Mouse (Mus musculus): ENCODE results near the gene Col18a1. TPM values are rescaled to one million over a fixed set of nuclear protein-coding genes. Genes with fewer than 3 reads are reported as not detected.

Gene Col18a1
- polyA plus RNA-seq, 1 experiment from 2014 or later: 29.7 TPM

GRCm38 (mm10) chr10:77180110-77180509 is 13.8 kb upstream of the Col18a1 start:
- Histone ChIP-seq H3K4me3 (replicated peaks) (no peak overlapping the region), H3K36me3 (no peaks in the 10 kb centered on the region), H3K9ac (no peak overlapping the region), H3K4me2 (no peak overlapping the region), H3K27me3 (no peaks in the 10 kb centered on the region), H3K27ac (no peak overlapping the region), H3K9me3 (replicated peaks) (no peaks in the 10 kb centered on the region), H3K4me1 (replicated peaks) (no peaks in the 10 kb centered on the region)
- 66% methylated on average over 3 of the region's 3 CpGs for WGBS (ENCODE audit: insufficient replicate concordance)
- no peak for ATAC-seq (ENCODE audit: low read depth)
- no peak for DNase-seq

DNA sequence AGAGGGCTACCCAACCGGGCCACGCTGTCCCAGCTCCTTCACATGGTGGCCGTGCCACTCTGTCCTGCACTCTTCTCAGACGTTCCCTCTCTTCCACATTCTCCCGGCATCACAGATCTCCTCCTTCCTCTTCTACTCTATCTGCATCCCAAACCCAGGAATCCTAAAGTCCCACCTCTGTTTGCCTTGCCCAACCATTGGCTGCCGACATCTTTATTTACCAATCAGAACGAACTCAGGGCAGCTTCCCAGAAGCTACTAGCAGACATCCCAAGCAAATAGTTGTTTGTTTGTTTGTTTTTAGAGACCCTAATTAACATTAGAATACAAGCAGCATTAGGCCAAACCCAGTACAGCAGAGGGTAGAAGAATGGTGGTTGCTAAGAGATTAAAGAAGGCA is 12.3 kb upstream of the Col18a1 start:
- no peaks in the 10 kb centered on the region for H3K36me3 ChIP-seq
- no peak overlapping the region for H3K27ac ChIP-seq
- 82% methylated on average over 7 of the region's 7 CpGs for WGBS (ENCODE audit: insufficient replicate concordance)
- DNase-seq: no peak
- no peaks in the 10 kb centered on the region for H3K9me3 ChIP-seq (replicated peaks)
- H3K4me1 ChIP-seq (replicated peaks): no peaks in the 10 kb centered on the region
- ATAC-seq (ENCODE audit: low read depth): no peak
- H3K4me2 ChIP-seq: no peak overlapping the region
- H3K9ac ChIP-seq: no peak overlapping the region
- H3K4me3 ChIP-seq (replicated peaks): no peak overlapping the region
- H3K27me3 ChIP-seq: no peaks in the 10 kb centered on the region

DNA sequence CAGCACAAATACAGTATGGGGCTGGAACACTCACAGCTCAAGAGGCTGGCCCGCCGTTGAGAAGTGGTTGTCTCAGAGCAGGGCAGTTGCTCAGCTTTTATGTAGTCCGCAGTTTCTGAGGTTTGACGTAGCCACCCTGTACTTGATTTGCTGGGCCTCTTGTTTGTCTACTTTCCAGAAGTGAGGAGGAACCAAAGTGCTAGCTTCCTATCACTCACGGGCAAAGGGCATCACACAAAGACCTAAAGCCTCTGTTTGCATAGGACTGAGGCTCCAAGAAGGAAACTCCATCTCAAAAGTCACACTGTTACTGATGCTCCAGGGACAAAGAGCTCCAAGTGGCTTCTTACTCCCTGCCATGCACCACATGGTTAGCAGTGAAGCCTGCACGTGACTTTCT is 4.1 kb upstream of the Col18a1 start:
- WGBS (ENCODE audit: insufficient replicate concordance): 77% methylated on average over 6 of the region's 6 CpGs
- no peaks in the 10 kb centered on the region for H3K36me3 ChIP-seq

DNA sequence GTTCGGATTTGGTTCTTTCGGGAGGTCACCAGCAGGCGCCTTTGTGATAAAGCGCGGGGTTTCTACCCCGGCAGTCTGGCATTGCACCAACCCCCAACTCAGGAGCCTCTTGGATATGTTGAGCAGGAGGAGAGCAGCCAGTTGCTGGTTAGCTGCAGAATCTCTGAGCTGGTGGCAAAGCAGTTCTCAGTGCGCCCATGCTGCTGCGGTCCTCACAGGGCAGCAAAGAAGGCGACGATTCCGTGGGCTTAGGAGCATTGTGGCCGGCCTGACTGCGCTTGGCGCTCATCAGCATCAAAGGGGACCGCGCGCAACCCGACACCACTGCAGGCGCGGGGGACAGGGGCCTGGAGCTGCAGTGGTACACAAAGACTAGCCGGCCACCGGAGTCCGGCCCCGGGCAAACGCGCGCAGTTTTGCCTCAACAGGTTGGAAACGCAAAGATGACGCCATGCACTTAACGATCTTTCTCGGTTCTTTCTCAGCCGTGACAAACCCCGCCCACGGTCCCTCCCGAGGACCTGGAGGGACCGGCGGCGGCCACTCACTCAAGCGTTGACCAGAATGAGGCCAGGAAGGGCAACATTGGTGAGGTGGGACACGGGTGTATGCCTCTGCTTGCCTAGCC is 916 bp downstream of the Col18a1 start:
- peaks cover 54% of the 10 kb centered on the region for H3K27me3 ChIP-seq
- H3K4me2 ChIP-seq: peak overlapping the region; percentile 74
- H3K9ac ChIP-seq: peak overlapping the region; percentile 50; the same call in 1 of the 2 replicates
- DNase-seq (no peak), ATAC-seq (ENCODE audit: low read depth) (no peak)
- peak overlapping the region; percentile 55 for H3K4me3 ChIP-seq (replicated peaks)
- peak overlapping the region; percentile 5; the same call in 1 of the 2 replicates for H3K27ac ChIP-seq
- H3K36me3 ChIP-seq: no peaks in the 10 kb centered on the region
- 1% methylated on average over 40 of the region's 40 CpGs for WGBS (ENCODE audit: insufficient replicate concordance)
- peaks cover 35% of the 10 kb centered on the region for H3K4me1 ChIP-seq (replicated peaks)
- H3K9me3 ChIP-seq (replicated peaks): no peaks in the 10 kb centered on the region

More for the DNA sequence above, 4.1 kb upstream of the Col18a1 start:
- ATAC-seq (ENCODE audit: low read depth) (no peak), DNase-seq (no peak)
- H3K9ac ChIP-seq: no peak overlapping the region
- no peak overlapping the region for H3K27ac ChIP-seq
- H3K4me1 ChIP-seq (replicated peaks): peaks cover 14% of the 10 kb centered on the region
- no peak overlapping the region for H3K4me3 ChIP-seq (replicated peaks)
- no peaks in the 10 kb centered on the region for H3K9me3 ChIP-seq (replicated peaks)
- peaks cover 32% of the 10 kb centered on the region for H3K27me3 ChIP-seq
- H3K4me2 ChIP-seq: no peak overlapping the region

- Histone ChIP-seq H3K27me3 (peaks cover 54% of the 10 kb centered on the region), H3K9ac (no peak overlapping the region), H3K36me3 (no peaks in the 10 kb centered on the region), H3K27ac (no peak overlapping the region), H3K4me3 (replicated peaks) (no peak overlapping the region), H3K4me2 (no peak overlapping the region), H3K9me3 (replicated peaks) (no peaks in the 10 kb centered on the region), H3K4me1 (replicated peaks) (peaks cover 44% of the 10 kb centered on the region)
- DNase-seq (no peak), ATAC-seq (ENCODE audit: low read depth) (no peak)
- 28% methylated on average over 9 of the region's 9 CpGs for WGBS (ENCODE audit: insufficient replicate concordance)
Observed at GRCm38 (mm10) chr10:77164437-77165052, 1.8 kb downstream of the Col18a1 start.

GRCm38 (mm10) chr10:77164041-77164436 is 2.3 kb downstream of the Col18a1 start:
- H3K9ac ChIP-seq: no peak overlapping the region
- ATAC-seq (ENCODE audit: low read depth): no peak
- no peaks in the 10 kb centered on the region for H3K36me3 ChIP-seq
- no peaks in the 10 kb centered on the region for H3K9me3 ChIP-seq (replicated peaks)
- H3K4me1 ChIP-seq (replicated peaks): peaks cover 49% of the 10 kb centered on the region
- peaks cover 54% of the 10 kb centered on the region for H3K27me3 ChIP-seq
- no peak overlapping the region for H3K4me2 ChIP-seq
- no peak overlapping the region for H3K27ac ChIP-seq
- 62% methylated on average over 5 of the region's 5 CpGs for WGBS (ENCODE audit: insufficient replicate concordance)
- no peak for DNase-seq
- H3K4me3 ChIP-seq (replicated peaks): no peak overlapping the region

- Histone ChIP-seq H3K27ac (no peak overlapping the region), H3K36me3 (no peaks in the 10 kb centered on the region), H3K4me2 (no peak overlapping the region), H3K9me3 (replicated peaks) (no peaks in the 10 kb centered on the region), H3K4me3 (replicated peaks) (no peak overlapping the region), H3K27me3 (peaks cover 54% of the 10 kb centered on the region), H3K9ac (no peak overlapping the region), H3K4me1 (replicated peaks) (peaks cover 54% of the 10 kb centered on the region)
- DNase-seq (no peak), ATAC-seq (ENCODE audit: low read depth) (no peak)
- WGBS (ENCODE audit: insufficient replicate concordance): 74% methylated on average over 4 of the region's 4 CpGs
Observed at GRCm38 (mm10) chr10:77163392-77163977, 2.9 kb downstream of the Col18a1 start.

DNA sequence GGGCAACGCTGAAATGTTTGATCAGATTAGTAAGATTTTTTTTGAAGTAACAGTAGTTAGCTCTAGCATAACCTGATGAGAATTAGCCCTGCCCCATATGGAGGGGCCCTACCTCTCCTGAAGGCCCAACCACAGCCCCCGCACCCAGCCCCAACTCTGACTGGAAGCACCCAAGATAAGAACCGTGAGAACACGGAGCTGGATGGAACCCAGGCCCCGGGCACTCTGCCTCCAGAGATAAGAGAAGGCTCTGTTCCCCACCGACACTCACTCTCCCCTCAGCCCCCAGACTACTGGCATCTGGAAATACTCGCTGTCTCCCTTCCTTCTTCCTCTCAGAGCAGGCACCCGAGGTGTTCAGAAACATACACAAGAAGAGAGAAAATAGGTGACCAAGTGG is 6.8 kb downstream of the Col18a1 start:
- peak overlapping the region; percentile 63 for H3K4me2 ChIP-seq
- no peaks in the 10 kb centered on the region for H3K36me3 ChIP-seq
- H3K27me3 ChIP-seq: peaks cover 16% of the 10 kb centered on the region
- H3K9me3 ChIP-seq (replicated peaks): no peaks in the 10 kb centered on the region
- peak overlapping the region; percentile 51 for H3K9ac ChIP-seq
- peak overlapping the region; percentile 83 for H3K27ac ChIP-seq
- peak overlapping the region; percentile 29 for H3K4me3 ChIP-seq (replicated peaks)
- peak; percentile 93 for ATAC-seq (ENCODE audit: low read depth)
- H3K4me1 ChIP-seq (replicated peaks): peaks cover 63% of the 10 kb centered on the region
- WGBS (ENCODE audit: insufficient replicate concordance): 3% methylated on average over 8 of the region's 8 CpGs
- peak; percentile 69 for DNase-seq

- WGBS (ENCODE audit: insufficient replicate concordance): 24% methylated on average over 3 of the region's 3 CpGs
- H3K4me2 ChIP-seq: peak overlapping the region; percentile 63
- H3K9me3 ChIP-seq (replicated peaks): no peaks in the 10 kb centered on the region
- peak overlapping the region; percentile 29 for H3K4me3 ChIP-seq (replicated peaks)
- H3K36me3 ChIP-seq: no peaks in the 10 kb centered on the region
- peak overlapping the region; percentile 51 for H3K9ac ChIP-seq
- H3K27me3 ChIP-seq: peaks cover 10% of the 10 kb centered on the region
- ATAC-seq (ENCODE audit: low read depth) (peak; percentile 81), DNase-seq (peak; percentile 47)
- H3K4me1 ChIP-seq (replicated peaks): peaks cover 68% of the 10 kb centered on the region
- peak overlapping the region; percentile 83 for H3K27ac ChIP-seq
Observed at GRCm38 (mm10) chr10:77158948-77159347, 7.4 kb downstream of the Col18a1 start.

DNA sequence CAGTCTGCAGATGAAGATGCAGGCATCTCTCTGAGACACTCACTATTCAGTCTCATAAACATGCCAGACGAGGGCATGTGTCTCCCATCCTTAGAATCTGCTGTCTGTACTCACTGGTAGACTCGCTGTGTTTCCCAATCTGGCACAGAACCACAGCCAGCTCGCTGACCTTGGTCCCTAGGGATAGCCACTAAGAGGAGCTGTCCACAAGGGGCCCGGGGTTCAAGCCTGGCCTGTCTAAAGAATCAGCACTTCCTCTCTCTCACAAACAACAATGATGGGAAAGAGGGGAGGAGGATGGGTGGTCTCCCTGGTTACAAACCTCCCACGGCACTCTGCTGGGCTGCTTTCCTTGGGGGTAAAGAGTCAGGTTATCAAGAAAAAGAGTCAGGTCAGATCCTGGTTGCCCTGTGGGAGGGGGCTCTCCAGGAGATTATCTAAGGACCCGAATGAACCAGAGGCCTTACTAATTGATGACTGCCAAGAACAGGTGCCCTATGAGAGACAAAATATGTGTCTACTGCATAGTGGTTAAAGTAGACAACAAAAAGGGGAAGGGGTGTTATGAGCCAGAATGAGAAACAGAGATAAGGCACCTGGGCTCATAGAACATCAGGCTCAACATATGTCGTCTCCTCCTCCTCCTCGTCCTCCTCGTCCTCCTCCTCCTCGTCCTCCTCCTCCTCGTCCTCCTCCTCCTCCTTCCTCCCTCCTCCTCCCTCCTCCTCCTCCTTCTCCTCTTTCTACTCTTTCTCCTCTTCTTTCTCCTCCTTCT is 8.9 kb downstream of the Col18a1 start:
- Histone ChIP-seq H3K4me1 (replicated peaks) (peaks cover 71% of the 10 kb centered on the region), H3K4me3 (replicated peaks) (no peak overlapping the region), H3K9ac (no peak overlapping the region), H3K27ac (no peak overlapping the region; the same call in 1 of the 2 replicates), H3K9me3 (replicated peaks) (no peaks in the 10 kb centered on the region), H3K4me2 (no peak overlapping the region), H3K36me3 (no peaks in the 10 kb centered on the region), H3K27me3 (no peaks in the 10 kb centered on the region)
- WGBS (ENCODE audit: insufficient replicate concordance): 34% methylated on average over 11 of the region's 11 CpGs
- DNase-seq (no peak), ATAC-seq (ENCODE audit: low read depth) (no peak)

GRCm38 (mm10) chr10:77152178-77152621 is 14.1 kb downstream of the Col18a1 start:
- H3K4me1 ChIP-seq (replicated peaks): peaks cover 56% of the 10 kb centered on the region
- no peak overlapping the region for H3K27ac ChIP-seq
- ATAC-seq (ENCODE audit: low read depth) (peak; percentile 15; the same call in 1 of the 2 replicates), DNase-seq (no peak)
- WGBS (ENCODE audit: insufficient replicate concordance): 44% methylated on average over 2 of the region's 2 CpGs
- no peak overlapping the region for H3K9ac ChIP-seq
- H3K4me2 ChIP-seq: no peak overlapping the region
- H3K36me3 ChIP-seq: no peaks in the 10 kb centered on the region
- no peak overlapping the region for H3K4me3 ChIP-seq (replicated peaks)
- no peaks in the 10 kb centered on the region for H3K9me3 ChIP-seq (replicated peaks)
- 0 out of 2 replicates have a peak, but pooled peaks cover 7% of the 10 kb centered on the region for H3K27me3 ChIP-seq

Data from liver, embryonic 13.5 days (tissue).